Mouse (Mus musculus): Measurements from ENCODE around the gene Prdm2.

The Prdm2 gene

GRCm38 (mm10) chr4:143106971-143107370 lies 105.8 kb downstream of the Prdm2 start:
- DNase-seq (ENCODE audit: low read depth, low spot score): no peak

- DNase-seq (ENCODE audit: low read depth, low spot score): no peak
These were observed 106.2 kb downstream of the Prdm2 start for GRCm38 (mm10) chr4:143106566-143106965.

GRCm38 (mm10) chr4:143104739-143105138 lies 108.1 kb downstream of the Prdm2 start:
- DNase-seq (ENCODE audit: low read depth, low spot score): no peak

- no peak for DNase-seq (ENCODE audit: low read depth, low spot score)
These were observed 109.0 kb downstream of the Prdm2 start for GRCm38 (mm10) chr4:143103811-143104210.

GRCm38 (mm10) chr4:143100157-143100556 lies 112.6 kb downstream of the Prdm2 start:
- DNase-seq (ENCODE audit: low read depth, low spot score): no peak

- no peak for DNase-seq (ENCODE audit: low read depth, low spot score)
These were observed 113.3 kb downstream of the Prdm2 start for GRCm38 (mm10) chr4:143099288-143100039.

- no peak for DNase-seq (ENCODE audit: low read depth, low spot score)
These were observed 120.6 kb downstream of the Prdm2 start for GRCm38 (mm10) chr4:143092082-143092701.

- DNase-seq (ENCODE audit: low read depth, low spot score): no peak
These were observed 122.2 kb downstream of the Prdm2 start for GRCm38 (mm10) chr4:143090551-143090950.

GRCm38 (mm10) chr4:143074071-143074765 lies 138.6 kb downstream of the Prdm2 start:
- no peak for DNase-seq (ENCODE audit: low read depth, low spot score)

- no peak for DNase-seq (ENCODE audit: low read depth, low spot score)
These were observed 141.0 kb downstream of the Prdm2 start for GRCm38 (mm10) chr4:143071791-143072190.

- no peak for DNase-seq (ENCODE audit: low read depth, low spot score)
These were observed 145.8 kb downstream of the Prdm2 start for GRCm38 (mm10) chr4:143067006-143067405.

GRCm38 (mm10) chr4:143058765-143059344 lies 153.9 kb downstream of the Prdm2 start:
- no peak for DNase-seq (ENCODE audit: low read depth, low spot score)
